Mouse (Mus musculus) hematopoietic stem cell, adult 5-6 weeks (primary cell): ENCODE measurements around the gene Fli1. TPM values are rescaled to one million over a fixed set of nuclear protein-coding genes. Genes with fewer than 3 reads are reported as not detected.
A peak's percentile ranks its signal among the peaks of the same experiment; 100 is the strongest.

Experiments
- ATAC-seq, 2 experiments: fragments of 125-278 bp in 1 of 2; replicated peaks in 1 of 2; 2 replicates each; pipeline ENCODE4 v1.8.0; 2016 to 2017; ENCODE audit warnings: inconsistent platforms in 2 of 2, mild to moderate bottlenecking in 2 of 2, moderate number of reproducible peaks in 2 of 2, low read depth in 1 of 2, moderate TSS enrichment in 1 of 2; ENCODE audit not compliant: low FRiP score in 2 of 2, poor library complexity in 2 of 2, severe bottlenecking in 2 of 2, insufficient read depth in 1 of 2, low TSS enrichment in 1 of 2
- total RNA-seq: library from RNA; stranded (forward); fragments of 172-1452, 232-1000 nt; gene quantifications from 2 replicates; pipeline ENCODE4 v1.2.3, GENCODE M21; 2017

Fli1 gene
- total RNA-seq, 1 experiment from 2014 or later, result 123 TPM

- 0 out of 4 replicates have a peak, but pooled peaks of 1 of the 2 experiments have one; percentile 17 for ATAC-seq
These were observed 17.2 kb upstream of the Fli1 start for GRCm38 (mm10) chr9:32559859-32560258.

GRCm38 (mm10) chr9:32559454-32559853 lies 16.8 kb upstream of the Fli1 start:
- no peak for ATAC-seq

GRCm38 (mm10) chr9:32556313-32556712 lies 13.7 kb upstream of the Fli1 start:
- peak; percentile 90 to 92 for ATAC-seq

GRCm38 (mm10) chr9:32555279-32555678 lies 12.6 kb upstream of the Fli1 start:
- no peak for ATAC-seq

GRCm38 (mm10) chr9:32550541-32550940 lies 7.9 kb upstream of the Fli1 start:
- ATAC-seq, result no peak

- no peak; a peak in 1 of 4 replicates for ATAC-seq
These were observed 7.1 kb upstream of the Fli1 start for GRCm38 (mm10) chr9:32549462-32550384.

- ATAC-seq, result no peak
These were observed 4.1 kb upstream of the Fli1 start for GRCm38 (mm10) chr9:32546731-32547130.

- ATAC-seq, result no peak
These were observed 2.3 kb upstream of the Fli1 start for GRCm38 (mm10) chr9:32544731-32545661.

- ATAC-seq, result no peak
These were observed 1.4 kb upstream of the Fli1 start for GRCm38 (mm10) chr9:32543923-32544575.

GRCm38 (mm10) chr9:32543040-32543581 lies 450 bp upstream of the Fli1 start:
- ATAC-seq, result no peak

- peak; percentile 10 to 16; a peak in 2 of 4 replicates for ATAC-seq
These were observed 1.3 kb downstream of the Fli1 start for GRCm38 (mm10) chr9:32541223-32541901.

GRCm38 (mm10) chr9:32540406-32541222 lies 2.0 kb downstream of the Fli1 start:
- ATAC-seq, result peak in 1 of 2 experiments; percentile 1; a peak in 1 of 4 replicates

GRCm38 (mm10) chr9:32540061-32540405 lies 2.6 kb downstream of the Fli1 start:
- ATAC-seq, result peak; percentile 54 to 74

- ATAC-seq, result peak; percentile 62 to 74
These were observed 3.3 kb downstream of the Fli1 start for GRCm38 (mm10) chr9:32539321-32539761.

- no peak for ATAC-seq
These were observed 4.5 kb downstream of the Fli1 start for GRCm38 (mm10) chr9:32538124-32538523.

GRCm38 (mm10) chr9:32537706-32538105 lies 5.0 kb downstream of the Fli1 start:
- ATAC-seq, result no peak
